Mouse (Mus musculus) cerebellum, adult 2 months (tissue): ENCODE data around the gene Vps13d.

Experiments used
- CTCF ChIP-seq: fragments of 200-500 bp; IDR thresholded peaks from 2 replicates; pipeline ENCODE4 v1.5.1; 2011; ENCODE audit warnings: low read depth, mild to moderate bottlenecking, control low read depth, low read length, moderate library complexity, borderline replicate concordance; ENCODE audit not compliant: insufficient read depth
- POLR2A ChIP-seq: fragments of 200-500 bp; IDR thresholded peaks from 2 replicates; pipeline ENCODE4 v1.6.1; 2011; ENCODE audit warnings: low read length, control low read depth, borderline replicate concordance; ENCODE audit not compliant: insufficient read depth

- no peak for TF ChIP-seq CTCF
- no peak for TF ChIP-seq POLR2A
Observed at GRCm38 (mm10) chr4:145195172-145195571, 367 bp upstream of the Vps13d start.
